Comparison of ENCODE assay signal across 7 mouse cellular contexts in genomic region chr10:11280235-11280577, GRCm38 (mm10). TPM values are rescaled to one million over a fixed set of nuclear protein-coding genes. Genes with fewer than 3 reads are reported as not detected.
DNase-seq lines count a peak whose midpoint lies in the region; ATAC-seq and TF ChIP-seq lines count a peak whose summit lies in the region.

No protein-coding gene starts in this region.

- TF ChIP-seq POLR2A in lung, adult 2 months (IDR thresholded peaks at IDR 0.05; ENCODE audit: borderline replicate concordance, extremely low read depth, low read depth, low read length) = no peak

- DNase-seq in lung, adult 2 months = no peak
- no peak for DNase-seq in lung, postnatal 25 days (ENCODE audit: low spot score)
- no peak for DNase-seq in ovary, postnatal 14 days (ENCODE audit: low spot score)
- no peak for DNase-seq in embryo, embryonic 10 days (ENCODE audit: low spot score)

- H3K4me1 ChIP-seq in lung, adult 2 months (ENCODE audit: control insufficient read depth, insufficient read depth, low read length) = peaks cover 6% of the 10 kb centered on the region
- H3K4me1 ChIP-seq in embryonic facial prominence, embryonic 15.5 days = peaks cover 8% of the 10 kb centered on the region; the same call in 1 of the 2 replicates
- H3K4me1 ChIP-seq in intestine, embryonic 16.5 days (ENCODE audit: control insufficient read depth, insufficient read depth, low read length) = peaks cover 7% of the 10 kb centered on the region; the same call in 1 of the 2 replicates
- peaks cover 13% of the 10 kb centered on the region for H3K4me1 ChIP-seq in neural tube, embryonic 15.5 days

- H3K4me2 ChIP-seq in embryonic facial prominence, embryonic 15.5 days (replicated peaks) = peak overlapping the region; percentile 92
- H3K4me2 ChIP-seq in intestine, embryonic 16.5 days (ENCODE audit: low read depth, low read length) = peak overlapping the region; percentile 82
- peak overlapping the region; percentile 81 for H3K4me2 ChIP-seq in neural tube, embryonic 15.5 days

- no peaks in the 10 kb centered on the region for H3K9me3 ChIP-seq in embryonic facial prominence, embryonic 15.5 days (replicated peaks)
- no peaks in the 10 kb centered on the region for H3K9me3 ChIP-seq in intestine, embryonic 16.5 days (ENCODE audit: control insufficient read depth, low read length)
- no peaks in the 10 kb centered on the region for H3K9me3 ChIP-seq in neural tube, embryonic 15.5 days (replicated peaks)

- WGBS in lung, adult 2 months = 8% methylated on average over 6 of the region's 6 CpGs
- WGBS in embryonic facial prominence, embryonic 15.5 days = 7% methylated on average over 6 of the region's 6 CpGs
- 2% methylated on average over 6 of the region's 6 CpGs for WGBS in intestine, embryonic 16.5 days
- WGBS in neural tube, embryonic 15.5 days = 5% methylated on average over 6 of the region's 6 CpGs

- H3K27ac ChIP-seq in embryonic facial prominence, embryonic 15.5 days (replicated peaks) = peak overlapping the region; percentile 96
- H3K27ac ChIP-seq in intestine, embryonic 16.5 days (ENCODE audit: low read length) = peak overlapping the region; percentile 98
- H3K27ac ChIP-seq in neural tube, embryonic 15.5 days (replicated peaks) = peak overlapping the region; percentile 98

- ATAC-seq in embryonic facial prominence, embryonic 15.5 days (ENCODE audit: insufficient number of reproducible peaks, low FRiP score, low TSS enrichment, low read depth) = no peak
- ATAC-seq in intestine, embryonic 16.5 days = no peak; the same call in 1 of the 2 replicates
- no peak for ATAC-seq in neural tube, embryonic 15.5 days (ENCODE audit: low FRiP score)

- no peaks in the 10 kb centered on the region for H3K36me3 ChIP-seq in embryonic facial prominence, embryonic 15.5 days
- no peaks in the 10 kb centered on the region for H3K36me3 ChIP-seq in intestine, embryonic 16.5 days (ENCODE audit: control insufficient read depth, insufficient read depth, low read length)
- H3K36me3 ChIP-seq in neural tube, embryonic 15.5 days = no peaks in the 10 kb centered on the region

- TF ChIP-seq CTCF in lung, adult 2 months (IDR thresholded peaks at IDR 0.05; ENCODE audit: insufficient read depth, low read length) = no peak

- peak overlapping the region; percentile 90 for H3K9ac ChIP-seq in embryonic facial prominence, embryonic 15.5 days
- peak overlapping the region; percentile 98 for H3K9ac ChIP-seq in intestine, embryonic 16.5 days (ENCODE audit: low read depth, low read length)
- H3K9ac ChIP-seq in neural tube, embryonic 15.5 days (replicated peaks) = peak overlapping the region; percentile 86

- H3K27me3 ChIP-seq in embryonic facial prominence, embryonic 15.5 days = no peaks in the 10 kb centered on the region
- no peaks in the 10 kb centered on the region for H3K27me3 ChIP-seq in intestine, embryonic 16.5 days (replicated peaks; ENCODE audit: control insufficient read depth, insufficient read depth, low read length)
- no peaks in the 10 kb centered on the region for H3K27me3 ChIP-seq in neural tube, embryonic 15.5 days (replicated peaks)

- peak overlapping the region; percentile 86 for H3K4me3 ChIP-seq in lung, adult 2 months (replicated peaks; ENCODE audit: extremely low read depth, low read depth, low read length)
- H3K4me3 ChIP-seq in embryonic facial prominence, embryonic 15.5 days (replicated peaks) = peak overlapping the region; percentile 95
- peak overlapping the region; percentile 96 for H3K4me3 ChIP-seq in intestine, embryonic 16.5 days (ENCODE audit: low read length)
- H3K4me3 ChIP-seq in neural tube, embryonic 15.5 days (replicated peaks) = peak overlapping the region; percentile 97

RNA-seq across cellular contexts. Expression of gene Fbxo30, which starts 0.9 kb away (rescaled TPM):
- polyA plus RNA-seq in lung, adult 2 months (2012; rRNA removed) = 4.4 and 5.2 TPM in 2 replicates
- 28.6 and 29.6 TPM in 2 replicates for polyA plus RNA-seq in embryonic facial prominence, embryonic 15.5 days (2015; fragmentation: Nextera tagmentation; extraction: Ambion mirVana)
- polyA plus RNA-seq in intestine, embryonic 16.5 days (2015; fragmentation: Nextera tagmentation; extraction: Ambion mirVana) = 20.2 and 21.2 TPM in 2 replicates
- polyA plus RNA-seq in neural tube, embryonic 15.5 days (2015; fragmentation: Nextera tagmentation; extraction: Ambion mirVana) = 16.9 and 18.3 TPM in 2 replicates
